Mouse (Mus musculus): Measurements from ENCODE around the gene Ccdc57. TPM values are rescaled to one million over a fixed set of nuclear protein-coding genes. Genes with fewer than 3 reads are reported as not detected.
A peak's percentile ranks its signal among the peaks of the same experiment; 100 is the strongest.
"Not testable (repeated sequence)": the region's sequence is repeated elsewhere in the genome, so short reads cannot be mapped to it uniquely, and the experiment has no call there.

The Ccdc57 gene
- total RNA-seq, 2 experiments from 2014 or later: 1.7 to 1.8 TPM

DNA sequence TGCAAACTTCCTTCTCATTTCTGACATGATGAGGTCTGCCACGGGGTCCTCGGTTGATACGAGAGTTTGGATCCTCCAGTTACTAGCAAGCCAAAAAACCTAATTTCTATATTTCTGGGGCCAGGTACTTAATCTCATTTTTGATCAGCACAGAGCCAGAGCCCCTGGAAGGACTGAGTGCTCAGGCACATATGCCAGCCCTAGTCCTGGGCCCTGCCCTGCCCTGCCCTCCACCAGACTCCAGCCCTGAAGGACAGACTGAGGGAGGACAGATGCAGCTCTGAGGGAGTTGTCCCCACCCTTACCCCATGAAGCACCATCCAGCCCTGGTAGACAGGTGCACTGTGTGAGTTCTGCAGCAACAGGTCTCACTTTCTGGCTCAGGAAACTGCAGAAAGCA lies 28.1 kb downstream of the Ccdc57 start:
- no peak for DNase-seq
- intact Hi-C loops (cut with DNase I): loop anchor here (2.0 kb wide), 2 partner anchors 104 to 136 kb away; no protein-coding TSS in a partner anchor

- no peak for DNase-seq
- intact Hi-C loops (cut with DNase I): no loop called here
These were observed 29.4 kb downstream of the Ccdc57 start for GRCm38 (mm10) chr11:120903159-120903850.

DNA sequence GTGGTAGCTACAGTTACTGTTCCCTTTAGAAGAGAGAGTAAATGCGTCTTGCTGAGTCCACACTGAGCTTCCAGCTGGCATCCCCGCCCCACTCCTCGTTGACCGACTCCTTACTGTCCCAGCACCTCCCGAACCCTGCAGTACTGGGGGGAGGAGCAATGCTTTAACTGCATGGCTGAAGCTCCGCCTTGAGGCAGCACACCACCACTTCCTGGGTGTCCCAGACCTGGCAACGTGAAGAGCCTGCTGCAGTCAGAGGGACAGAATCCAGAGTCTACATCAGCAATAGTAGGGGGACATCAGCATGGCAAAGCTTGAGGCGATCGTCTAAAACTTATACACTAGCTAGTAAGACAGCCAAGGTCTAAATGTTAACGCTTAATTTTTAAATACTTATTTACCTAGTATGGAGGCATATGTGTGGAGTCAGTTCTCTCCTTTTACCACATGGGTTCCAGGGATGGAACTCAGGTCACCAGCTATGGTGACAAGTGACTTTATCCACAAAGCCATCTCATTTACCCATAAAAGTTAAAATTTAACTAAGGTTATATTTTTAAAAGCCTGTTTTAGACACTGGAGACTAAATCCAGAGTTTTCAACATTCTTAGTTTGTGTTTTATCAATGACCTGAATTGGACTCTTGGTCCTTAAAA lies 30.1 kb downstream of the Ccdc57 start:
- DNase-seq: peak in 1 of 2 experiments; percentile 10
- intact Hi-C loops (cut with DNase I): no loop called here

- intact Hi-C loops (cut with DNase I): no loop called here
- DNase-seq: no peak
These were observed 30.8 kb downstream of the Ccdc57 start for GRCm38 (mm10) chr11:120901729-120902486.

- intact Hi-C loops (cut with DNase I): no loop called here
These were observed 32.1 kb downstream of the Ccdc57 start for GRCm38 (mm10) chr11:120900276-120901244.

GRCm38 (mm10) chr11:120898114-120898548 lies 34.5 kb downstream of the Ccdc57 start:
- intact Hi-C loops (cut with DNase I): no loop called here
- DNase-seq: no peak

More at GRCm38 (mm10) chr11:120900276-120901244, 32.1 kb downstream of the Ccdc57 start:
- DNase-seq: no peak

GRCm38 (mm10) chr11:120895441-120895840 lies 37.2 kb downstream of the Ccdc57 start:
- DNase-seq: no peak
- intact Hi-C loops (cut with DNase I): no loop called here

DNA sequence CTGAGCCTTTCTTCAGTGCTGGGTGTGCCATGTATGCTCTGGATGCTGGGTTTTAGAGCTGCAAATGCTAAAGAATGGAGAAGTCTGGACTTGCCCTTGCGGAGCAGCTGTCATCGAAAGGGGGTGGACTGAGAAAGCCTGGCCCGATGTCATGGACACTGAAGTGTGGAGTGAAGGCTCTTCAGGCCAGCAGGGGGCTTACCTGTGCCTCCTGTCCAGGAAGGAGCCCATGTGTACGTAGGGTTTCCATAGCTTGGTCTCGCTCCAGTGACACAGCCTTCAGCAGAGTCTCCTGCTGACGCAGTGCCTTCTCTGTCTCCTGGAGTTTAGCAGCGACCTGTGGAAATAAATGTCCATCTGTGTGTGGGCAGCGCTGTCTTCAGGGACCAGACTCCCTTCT lies 38.3 kb downstream of the Ccdc57 start:
- intact Hi-C loops (cut with DNase I): no loop called here

GRCm38 (mm10) chr11:120889216-120889615 lies 43.5 kb downstream of the Ccdc57 start:
- no peak for DNase-seq
- intact Hi-C loops (cut with DNase I): no loop called here

More for the DNA sequence above, 38.3 kb downstream of the Ccdc57 start:
- DNase-seq: no peak

- no peak for DNase-seq
- intact Hi-C loops (cut with DNase I): no loop called here
These were observed 44.0 kb downstream of the Ccdc57 start for GRCm38 (mm10) chr11:120888718-120889117.

GRCm38 (mm10) chr11:120887502-120887901 lies 45.2 kb downstream of the Ccdc57 start:
- intact Hi-C loops (cut with DNase I): no loop called here
- DNase-seq: no peak

DNA sequence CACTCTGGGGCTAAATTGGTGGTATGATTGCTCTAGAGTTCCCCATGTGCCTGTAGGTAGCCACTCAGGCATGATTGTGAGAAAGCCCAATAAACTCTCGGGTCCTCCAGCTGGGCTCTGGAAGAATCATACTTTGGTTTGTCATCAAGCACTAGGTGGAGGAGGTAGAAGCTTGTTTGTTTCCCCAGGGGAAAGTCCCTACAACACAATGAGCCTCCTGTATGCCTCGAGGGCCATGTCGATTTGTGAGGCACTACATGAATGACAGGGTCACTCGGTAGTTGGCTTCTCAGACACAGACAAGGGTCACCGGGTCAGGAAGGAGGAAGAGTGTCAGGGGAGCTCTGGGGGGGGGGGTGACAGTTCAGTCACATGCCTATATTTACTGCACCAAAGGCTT lies 46.2 kb downstream of the Ccdc57 start:
- no peak for DNase-seq
- intact Hi-C loops (cut with DNase I): no loop called here

DNA sequence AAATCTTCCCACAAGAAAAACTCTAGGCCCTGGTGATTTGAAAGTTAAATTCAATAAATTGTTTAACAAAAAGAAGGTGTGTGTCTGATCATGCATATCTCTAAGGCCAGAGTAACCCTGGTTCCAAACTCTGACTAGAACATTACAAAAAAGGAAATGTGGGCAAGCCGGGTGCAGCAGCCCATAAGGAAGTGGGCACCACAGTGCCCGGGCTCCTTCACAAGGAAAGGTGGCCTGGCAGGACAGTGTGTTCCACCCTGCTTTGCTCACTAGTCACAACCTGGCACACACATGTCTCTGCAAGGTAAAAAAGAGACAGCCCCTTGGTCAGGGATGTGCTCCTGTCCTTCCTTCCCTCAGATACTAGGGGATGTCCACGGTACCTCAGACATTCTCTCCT lies 49.1 kb downstream of the Ccdc57 start:
- intact Hi-C loops (cut with DNase I): no loop called here
- no peak for DNase-seq

DNA sequence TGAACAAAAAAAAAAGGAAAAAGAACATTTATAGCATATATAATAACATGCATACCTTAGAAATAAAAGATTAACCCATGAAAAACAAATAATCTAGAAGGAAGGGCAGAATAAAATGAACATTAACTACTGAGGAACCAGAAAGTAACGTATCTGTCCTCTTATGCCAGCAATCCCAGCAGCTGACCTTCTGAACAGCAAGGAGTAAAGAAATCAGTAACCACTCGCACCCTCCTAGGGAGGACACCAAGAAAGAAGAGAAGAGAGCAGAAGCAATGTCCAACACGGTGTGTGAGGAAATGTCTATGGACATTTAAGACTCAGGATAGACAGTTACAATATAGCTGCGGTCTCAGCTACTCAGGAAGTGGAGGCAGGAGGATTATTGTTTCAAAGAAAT lies 49.7 kb downstream of the Ccdc57 start:
- DNase-seq: no peak
- intact Hi-C loops (cut with DNase I): no loop called here

DNA sequence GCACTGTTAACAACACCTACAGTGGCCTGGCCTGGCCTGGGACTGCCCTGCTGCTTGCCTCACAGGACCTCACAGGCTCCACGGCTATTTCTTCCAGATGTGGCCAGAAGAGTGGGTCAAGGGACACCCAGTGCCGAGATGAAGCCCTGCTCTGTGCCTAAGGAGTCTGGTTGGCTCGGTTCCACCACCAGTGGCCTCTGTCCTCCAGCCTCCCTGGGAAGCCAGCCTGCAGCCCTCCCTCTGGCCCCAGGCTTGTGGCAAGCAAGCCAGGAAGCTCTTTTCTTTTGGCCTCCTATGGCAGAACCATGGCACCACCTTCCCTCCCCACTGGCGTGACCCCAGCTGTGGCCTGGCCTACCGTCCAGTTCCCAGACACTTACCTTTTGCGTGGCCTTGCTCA lies 59.5 kb downstream of the Ccdc57 start:
- intact Hi-C loops (cut with DNase I): no loop called here
- peak in 1 of 2 experiments; percentile 14 for DNase-seq

- intact Hi-C loops (cut with DNase I): no loop called here
- DNase-seq: no peak
These were observed 61.2 kb downstream of the Ccdc57 start for GRCm38 (mm10) chr11:120871521-120871920.

DNA sequence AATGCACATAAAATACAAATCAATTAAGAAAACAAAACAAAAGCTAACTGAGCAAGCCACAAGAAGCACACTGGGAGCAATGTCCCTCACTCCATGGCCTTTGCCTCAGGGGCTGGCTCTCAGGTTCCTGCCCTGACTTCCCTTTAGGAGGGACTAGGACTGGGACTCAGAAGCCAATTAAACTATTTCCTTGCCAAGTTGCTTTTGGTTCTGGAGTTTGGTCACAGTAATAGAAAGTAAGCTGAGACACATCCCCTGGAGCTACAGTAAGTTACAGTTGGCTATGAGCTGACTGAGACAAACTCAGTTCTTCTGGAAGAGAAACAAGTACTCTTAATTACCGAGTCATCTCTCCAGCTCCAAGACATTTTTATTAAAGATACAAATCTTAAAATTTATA lies 66.9 kb downstream of the Ccdc57 start:
- intact Hi-C loops (cut with DNase I): no loop called here
- DNase-seq: no peak

DNA sequence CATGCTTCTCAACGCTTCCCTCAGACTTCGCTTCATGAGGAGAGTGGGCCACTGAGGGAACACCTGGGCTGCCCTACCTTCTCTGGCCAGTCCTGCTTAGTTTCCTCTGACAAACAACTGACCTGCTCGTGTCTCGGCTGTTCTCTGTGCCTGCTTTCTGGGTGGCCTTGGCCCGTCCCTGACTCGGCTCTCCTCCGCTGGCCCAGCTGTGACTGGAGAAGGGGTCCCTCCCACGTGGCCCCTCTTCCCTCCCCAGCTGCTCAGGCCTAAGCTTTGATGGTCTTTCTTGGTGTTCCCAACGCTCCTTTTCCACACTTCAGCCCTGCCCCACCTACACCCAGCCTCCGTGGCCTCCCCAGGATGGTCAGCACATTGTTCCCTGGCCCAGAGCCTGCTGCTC lies 69.9 kb downstream of the Ccdc57 start:
- no peak for DNase-seq
- intact Hi-C loops (cut with DNase I): no loop called here

DNA sequence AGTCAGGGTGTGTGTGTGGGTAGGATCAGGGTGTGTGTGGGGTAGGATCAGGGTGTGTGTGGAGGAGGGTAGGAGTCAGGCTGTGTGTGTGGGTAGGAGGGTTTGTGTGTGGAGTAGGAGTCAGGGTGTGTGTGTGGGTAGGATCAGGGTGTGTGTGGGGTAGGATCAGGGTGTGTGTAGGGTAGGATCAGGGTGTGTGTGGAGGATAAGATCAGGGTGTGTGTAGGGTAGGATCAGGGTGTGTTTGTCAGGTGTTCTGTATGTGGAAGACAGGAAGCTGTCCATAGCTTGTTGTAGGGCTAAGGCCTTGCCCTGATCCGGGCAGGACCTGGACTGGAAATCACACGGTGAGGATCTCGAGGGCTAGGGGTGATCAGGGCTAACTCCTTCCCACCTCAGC lies 76.7 kb downstream of the Ccdc57 start:
- DNase-seq; intact Hi-C loops (cut with DNase I): not testable (repeated sequence)

- intact Hi-C loops (cut with DNase I): no loop called here
- DNase-seq: no peak
These were observed 78.9 kb downstream of the Ccdc57 start for GRCm38 (mm10) chr11:120853788-120854187.
